Mouse (Mus musculus): ENCODE measurements around the gene Prcc. TPM values are rescaled to one million over a fixed set of nuclear protein-coding genes. Genes with fewer than 3 reads are reported as not detected.
"Not testable (repeated sequence)": the region's sequence is repeated elsewhere in the genome, so short reads cannot be mapped to it uniquely, and the experiment has no call there.

Prcc gene
- polyA plus RNA-seq, 1 experiment from 2014 or later = 17.5 TPM

DNA sequence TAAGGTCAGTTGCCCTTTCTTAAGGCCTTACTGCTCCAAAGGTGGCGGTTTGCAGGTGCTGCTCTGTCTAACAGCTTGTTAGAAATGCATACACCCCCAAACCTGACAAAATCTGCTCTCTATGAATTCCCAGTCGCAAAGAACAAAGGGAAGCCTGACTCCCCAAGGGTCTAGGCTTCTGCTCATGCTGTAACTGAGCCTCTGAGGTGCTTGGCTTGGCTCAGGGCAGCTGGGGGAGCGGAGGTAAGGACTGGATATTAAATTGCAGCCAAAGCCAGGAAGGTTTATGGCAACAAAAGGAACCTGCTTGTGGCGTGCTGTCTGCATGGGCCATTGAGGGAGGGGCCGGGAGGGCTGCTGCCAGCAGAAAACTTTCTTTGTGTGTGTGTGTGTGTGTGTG is 18.4 kb upstream of the Prcc start:
- no peak overlapping the region for H3K9ac ChIP-seq (replicated peaks)
- H3K4me3 ChIP-seq (replicated peaks) = no peak overlapping the region
- H3K9me3 ChIP-seq (replicated peaks) = no peaks in the 10 kb centered on the region
- H3K4me1 ChIP-seq = peaks cover 18% of the 10 kb centered on the region
- ATAC-seq (ENCODE audit: low FRiP score) = no peak
- H3K27ac ChIP-seq (replicated peaks) = no peak overlapping the region
- H3K4me2 ChIP-seq = no peak overlapping the region
- WGBS = 58% methylated on average over 5 of the region's 5 CpGs
- H3K27me3 ChIP-seq (replicated peaks) = no peaks in the 10 kb centered on the region
- no peaks in the 10 kb centered on the region for H3K36me3 ChIP-seq

DNA sequence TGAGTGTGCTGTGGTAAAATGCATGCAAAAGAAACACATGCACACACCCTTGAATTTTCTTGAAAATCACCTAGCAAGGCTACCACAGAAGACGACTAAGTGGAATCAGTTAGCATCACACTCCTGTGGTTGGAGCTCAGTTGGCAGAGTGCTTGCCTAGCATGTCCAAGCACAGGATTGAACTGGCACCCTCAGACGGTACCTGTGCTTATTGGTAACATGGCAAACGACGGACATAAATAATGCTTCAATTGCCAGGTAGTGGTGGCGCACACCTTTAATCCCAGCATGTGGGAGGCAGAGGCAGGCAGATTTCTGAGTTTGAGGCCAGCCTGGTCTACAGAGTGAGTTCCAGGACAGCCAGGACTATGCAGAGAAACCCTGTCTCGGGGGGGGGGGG is 16.6 kb upstream of the Prcc start:
- not testable (repeated sequence) for H3K27ac ChIP-seq (replicated peaks); H3K4me2 ChIP-seq; H3K27me3 ChIP-seq (replicated peaks); H3K9ac ChIP-seq (replicated peaks); ATAC-seq (ENCODE audit: low FRiP score); H3K36me3 ChIP-seq; H3K4me3 ChIP-seq (replicated peaks); H3K4me1 ChIP-seq; H3K9me3 ChIP-seq (replicated peaks)
- WGBS = 89% methylated on average over 5 of the region's 6 CpGs

DNA sequence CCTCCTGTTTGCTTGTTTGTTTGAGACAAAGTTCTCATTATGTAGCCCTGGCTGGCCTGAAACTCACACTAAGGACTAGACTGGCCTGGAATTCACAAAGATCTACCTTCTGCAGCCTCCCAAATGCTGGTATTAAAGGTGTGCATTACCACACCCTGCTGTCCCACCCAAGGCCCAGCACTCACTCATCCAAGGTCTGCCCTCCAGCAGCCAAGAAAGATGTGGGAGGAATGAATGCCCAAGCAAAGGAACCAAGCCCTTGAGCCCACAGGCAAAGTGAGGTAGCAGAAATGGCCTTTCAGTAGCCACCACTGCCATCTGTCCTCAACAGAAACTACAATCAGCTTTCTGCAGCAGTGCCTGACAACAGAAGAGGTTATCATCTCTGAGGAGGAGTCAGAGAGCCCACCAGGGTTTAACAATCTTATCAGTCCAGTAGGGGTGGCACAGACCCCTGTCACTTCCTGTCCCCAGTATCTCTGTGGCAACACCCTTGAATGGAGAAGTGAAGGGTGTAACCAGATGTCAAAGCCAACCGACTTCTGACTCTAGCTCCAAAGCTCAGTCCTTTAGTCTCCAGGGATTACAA is 15.7 kb upstream of the Prcc start:
- no peak for ATAC-seq (ENCODE audit: low FRiP score)
- Histone ChIP-seq H3K4me1 (no peaks in the 10 kb centered on the region), H3K9me3 (replicated peaks) (no peaks in the 10 kb centered on the region), H3K4me3 (replicated peaks) (no peak overlapping the region), H3K9ac (replicated peaks) (no peak overlapping the region), H3K4me2 (no peak overlapping the region), H3K27me3 (replicated peaks) (no peaks in the 10 kb centered on the region), H3K27ac (replicated peaks) (no peak overlapping the region), H3K36me3 (no peaks in the 10 kb centered on the region)
- WGBS = 73% methylated on average over 1 of the region's 1 CpGs

DNA sequence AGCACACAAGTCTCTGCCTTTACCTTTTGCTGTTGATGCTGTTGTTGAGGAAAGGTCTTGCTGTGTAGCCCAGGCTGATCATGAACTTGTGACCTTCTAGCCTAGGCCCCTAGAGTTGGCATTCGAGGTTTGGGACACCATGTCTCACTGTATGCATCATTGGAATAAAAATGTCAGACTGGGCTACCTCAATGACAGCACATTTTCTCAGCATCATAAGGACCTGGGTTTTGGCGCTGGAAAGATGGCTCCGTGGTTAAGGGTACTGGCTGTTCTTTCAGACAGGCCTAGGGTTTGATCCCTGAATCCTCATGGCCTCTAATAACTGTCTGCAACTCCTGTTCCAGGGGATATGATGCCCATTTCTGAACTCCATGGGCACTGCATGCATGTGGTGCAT is 14.4 kb upstream of the Prcc start:
- ATAC-seq (ENCODE audit: low FRiP score) = no peak

DNA sequence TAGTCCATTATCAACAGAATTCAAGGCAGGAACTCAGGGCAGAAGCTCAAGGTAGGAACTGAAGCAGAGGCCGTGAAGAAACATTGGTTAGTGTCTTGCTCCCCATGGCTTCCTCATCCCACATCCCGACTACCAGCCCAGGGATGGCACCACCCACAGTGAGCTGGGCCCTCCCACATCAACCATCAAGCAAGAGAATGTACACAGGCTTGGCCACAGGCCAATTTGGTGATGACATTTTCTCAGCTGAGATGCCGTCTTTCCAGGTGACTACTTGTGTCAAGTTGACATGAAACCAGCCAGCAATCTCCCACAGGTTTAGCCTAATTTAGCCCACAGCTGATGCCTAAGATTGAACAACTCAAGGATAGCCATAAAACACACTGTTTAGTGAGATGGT is 13.9 kb upstream of the Prcc start:
- 67% methylated on average over 3 of the region's 3 CpGs for WGBS

More for the DNA sequence above, 14.4 kb upstream of the Prcc start:
- 85% methylated on average over 3 of the region's 3 CpGs for WGBS
- Histone ChIP-seq H3K9me3 (replicated peaks) (no peaks in the 10 kb centered on the region), H3K36me3 (no peaks in the 10 kb centered on the region), H3K4me2 (no peak overlapping the region), H3K9ac (replicated peaks) (no peak overlapping the region), H3K27me3 (replicated peaks) (no peaks in the 10 kb centered on the region), H3K4me1 (no peaks in the 10 kb centered on the region), H3K27ac (replicated peaks) (no peak overlapping the region), H3K4me3 (replicated peaks) (no peak overlapping the region)

DNA sequence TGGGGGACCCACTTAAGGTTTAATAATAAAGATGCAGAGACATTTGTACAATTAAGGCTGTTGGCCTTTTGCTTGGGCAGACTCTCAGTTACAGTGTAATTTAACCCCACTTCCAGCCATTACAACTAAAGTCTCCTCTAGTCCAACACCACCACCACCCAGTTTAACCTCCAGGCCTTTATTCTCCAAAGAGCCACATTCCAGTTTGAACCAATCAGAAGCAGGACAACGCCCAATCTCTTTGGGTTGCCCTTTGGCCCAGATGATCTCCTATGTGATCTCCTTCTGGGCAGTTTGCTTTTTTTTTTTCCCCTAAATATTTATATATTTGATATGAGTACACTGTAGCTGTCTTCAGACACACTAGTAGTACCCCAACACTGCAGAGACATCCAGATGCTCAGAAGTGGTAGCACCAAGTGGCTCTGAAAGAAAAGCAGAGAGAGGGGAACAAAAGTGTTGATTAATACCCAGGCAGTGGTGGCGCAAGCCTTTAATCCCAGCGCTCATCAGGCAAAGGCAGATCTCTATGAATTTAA is 8.0 kb upstream of the Prcc start:
- no peak for ATAC-seq (ENCODE audit: low FRiP score)
- H3K9me3 ChIP-seq (replicated peaks) = no peaks in the 10 kb centered on the region
- no peak overlapping the region for H3K27ac ChIP-seq (replicated peaks)
- no peak overlapping the region for H3K4me3 ChIP-seq (replicated peaks)
- no peaks in the 10 kb centered on the region for H3K27me3 ChIP-seq (replicated peaks)
- no peak overlapping the region for H3K9ac ChIP-seq (replicated peaks)
- 78% methylated on average over 3 of the region's 3 CpGs for WGBS
- H3K4me1 ChIP-seq = no peaks in the 10 kb centered on the region
- H3K36me3 ChIP-seq = no peaks in the 10 kb centered on the region
- no peak overlapping the region for H3K4me2 ChIP-seq

More for the DNA sequence above, 13.9 kb upstream of the Prcc start:
- Histone ChIP-seq H3K4me3 (replicated peaks) (no peak overlapping the region), H3K27ac (replicated peaks) (no peak overlapping the region), H3K36me3 (no peaks in the 10 kb centered on the region), H3K4me1 (no peaks in the 10 kb centered on the region), H3K4me2 (no peak overlapping the region), H3K27me3 (replicated peaks) (no peaks in the 10 kb centered on the region), H3K9ac (replicated peaks) (no peak overlapping the region), H3K9me3 (replicated peaks) (no peaks in the 10 kb centered on the region)
- ATAC-seq (ENCODE audit: low FRiP score) = no peak

DNA sequence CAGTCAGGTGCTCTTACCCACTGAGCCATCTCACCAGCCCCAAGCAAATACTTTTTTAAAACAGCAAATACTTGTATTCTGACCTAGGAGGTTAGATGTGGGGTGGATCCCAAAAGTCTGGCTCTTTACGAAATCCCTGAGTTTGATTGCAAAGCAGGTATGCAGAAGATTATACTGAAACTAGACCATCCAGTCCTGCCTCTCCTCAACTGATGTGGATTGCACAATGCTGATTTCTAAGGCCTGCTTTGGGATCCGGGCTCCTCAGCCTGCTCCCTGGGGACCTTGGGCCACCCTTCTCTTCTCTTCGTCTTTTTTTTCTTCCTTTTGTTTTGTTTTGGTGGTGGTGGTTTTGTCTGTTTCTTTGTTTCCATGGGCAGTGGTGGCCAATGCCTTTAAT is 6.1 kb upstream of the Prcc start:
- Histone ChIP-seq H3K4me1 (0 out of 2 replicates have a peak, but pooled peaks cover 2% of the 10 kb centered on the region), H3K36me3 (no peaks in the 10 kb centered on the region), H3K27me3 (replicated peaks) (no peaks in the 10 kb centered on the region), H3K4me3 (replicated peaks) (no peak overlapping the region), H3K27ac (replicated peaks) (no peak overlapping the region), H3K4me2 (no peak overlapping the region), H3K9ac (replicated peaks) (no peak overlapping the region), H3K9me3 (replicated peaks) (no peaks in the 10 kb centered on the region)
- 65% methylated on average over 3 of the region's 3 CpGs for WGBS
- ATAC-seq (ENCODE audit: low FRiP score) = no peak

DNA sequence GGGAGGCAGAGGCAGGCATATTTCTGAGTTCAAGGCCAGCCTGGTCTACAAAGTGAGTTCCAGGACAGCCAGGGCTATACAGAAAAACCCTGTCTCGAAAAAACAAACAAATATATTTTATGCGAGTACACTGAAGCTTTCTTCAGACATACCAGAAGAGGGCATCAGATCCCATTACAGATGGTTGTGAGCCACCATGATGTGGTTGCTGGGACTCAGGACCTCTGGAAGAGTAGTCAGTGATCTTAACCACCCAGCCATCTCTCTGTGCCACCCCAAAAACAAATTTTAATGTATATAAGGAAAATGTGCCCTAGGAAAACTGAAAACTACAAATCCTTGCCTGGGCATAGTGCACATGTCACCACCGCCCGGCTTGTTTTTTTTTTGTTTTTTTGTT is 2.0 kb upstream of the Prcc start:
- not testable (repeated sequence) for ATAC-seq (ENCODE audit: low FRiP score); H3K9me3 ChIP-seq (replicated peaks); H3K4me2 ChIP-seq; H3K36me3 ChIP-seq; H3K4me3 ChIP-seq (replicated peaks); H3K27ac ChIP-seq (replicated peaks); H3K27me3 ChIP-seq (replicated peaks); H3K9ac ChIP-seq (replicated peaks)
- WGBS = 81% methylated on average over 4 of the region's 4 CpGs
- peaks cover 26% of the 10 kb centered on the region for H3K4me1 ChIP-seq

DNA sequence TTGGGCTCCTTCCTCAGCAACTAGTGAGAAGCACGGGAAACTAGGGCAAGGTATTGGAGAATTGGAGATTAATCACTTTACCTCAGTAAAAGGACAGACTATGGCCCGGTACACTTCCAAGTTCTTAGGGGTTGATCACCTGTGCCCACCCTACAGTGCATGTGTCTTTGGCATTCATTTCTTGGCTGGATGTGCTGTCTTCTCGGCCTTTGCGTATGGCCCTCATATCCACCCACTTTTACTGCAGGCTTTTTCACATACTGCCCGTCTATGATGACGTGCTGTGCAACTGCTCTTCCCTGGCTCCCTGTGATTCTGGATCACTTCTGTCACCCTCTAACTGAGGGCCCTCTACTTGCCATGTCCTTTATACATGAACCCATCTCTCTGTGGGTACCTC is 1.0 kb upstream of the Prcc start:
- H3K9me3 ChIP-seq (replicated peaks) = no peaks in the 10 kb centered on the region
- no peak overlapping the region for H3K9ac ChIP-seq (replicated peaks)
- H3K4me2 ChIP-seq = peak overlapping the region; percentile 60

DNA sequence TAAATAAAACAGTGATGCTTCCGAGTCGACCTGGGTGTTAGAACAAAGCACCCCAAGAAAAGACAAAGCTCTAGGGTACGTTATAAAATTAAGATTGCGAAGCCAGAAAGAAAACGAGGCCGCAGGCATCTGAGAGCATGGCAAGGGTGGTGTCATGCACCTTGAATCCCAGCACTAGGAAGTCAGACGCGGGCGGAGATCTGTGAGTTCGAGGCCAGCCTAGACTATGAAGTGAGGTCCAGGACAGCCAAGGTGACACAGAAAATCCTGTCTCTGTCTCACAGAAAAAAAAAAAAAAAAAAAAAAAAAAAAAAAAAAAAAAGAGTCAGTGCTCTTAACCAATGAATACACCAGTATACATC is 577 bp upstream of the Prcc start:
- H3K4me3 ChIP-seq (replicated peaks) = peak overlapping the region; percentile 95
- no peaks in the 10 kb centered on the region for H3K27me3 ChIP-seq (replicated peaks)
- peaks cover 27% of the 10 kb centered on the region for H3K4me1 ChIP-seq
- WGBS = 12% methylated on average over 10 of the region's 10 CpGs
- H3K4me2 ChIP-seq = peak overlapping the region; percentile 60
- ATAC-seq (ENCODE audit: low FRiP score) = no peak; the same call in 1 of the 2 replicates
- no peaks in the 10 kb centered on the region for H3K36me3 ChIP-seq
- no peaks in the 10 kb centered on the region for H3K9me3 ChIP-seq (replicated peaks)
- H3K27ac ChIP-seq (replicated peaks) = peak overlapping the region; percentile 58; the same call in 1 of the 2 replicates
- H3K9ac ChIP-seq (replicated peaks) = peak overlapping the region; percentile 41; the same call in 1 of the 2 replicates

More for the DNA sequence above, 1.0 kb upstream of the Prcc start:
- Histone ChIP-seq H3K36me3 (no peaks in the 10 kb centered on the region), H3K4me3 (replicated peaks) (peak overlapping the region; percentile 95), H3K27ac (replicated peaks) (no peak overlapping the region), H3K4me1 (peaks cover 27% of the 10 kb centered on the region), H3K27me3 (replicated peaks) (no peaks in the 10 kb centered on the region)
- no peak for ATAC-seq (ENCODE audit: low FRiP score)
- 85% methylated on average over 6 of the region's 6 CpGs for WGBS

DNA sequence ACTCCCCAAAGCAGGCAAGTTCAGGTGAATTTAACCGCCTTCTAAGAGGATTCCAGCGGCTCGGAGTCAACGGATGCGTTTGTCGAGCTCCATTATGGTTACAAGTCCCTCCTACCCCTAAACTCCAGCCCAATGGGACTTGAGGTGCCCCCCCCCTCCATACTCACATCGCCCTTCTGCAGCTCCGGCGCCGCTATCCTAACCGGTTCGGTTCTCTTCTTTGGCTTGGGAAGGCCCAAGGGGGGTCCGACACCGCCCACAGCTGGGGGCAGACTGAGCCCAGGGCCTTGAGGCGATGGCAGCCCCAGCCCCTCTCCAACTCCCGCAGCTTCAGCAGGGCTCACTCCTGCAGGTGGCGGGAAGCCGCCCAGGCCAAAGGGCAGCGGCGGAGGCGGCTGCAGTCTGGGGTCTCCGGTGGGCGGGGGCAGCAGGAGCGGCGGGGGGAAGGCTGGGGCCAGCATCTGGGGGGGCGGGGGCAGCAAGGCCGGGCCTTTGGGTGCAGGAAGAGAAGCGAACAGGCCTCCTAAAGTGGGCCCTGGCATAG is 628 bp downstream of the Prcc start:
- H3K4me3 ChIP-seq (replicated peaks) = peak overlapping the region; percentile 95
- peaks cover 27% of the 10 kb centered on the region for H3K4me1 ChIP-seq

DNA sequence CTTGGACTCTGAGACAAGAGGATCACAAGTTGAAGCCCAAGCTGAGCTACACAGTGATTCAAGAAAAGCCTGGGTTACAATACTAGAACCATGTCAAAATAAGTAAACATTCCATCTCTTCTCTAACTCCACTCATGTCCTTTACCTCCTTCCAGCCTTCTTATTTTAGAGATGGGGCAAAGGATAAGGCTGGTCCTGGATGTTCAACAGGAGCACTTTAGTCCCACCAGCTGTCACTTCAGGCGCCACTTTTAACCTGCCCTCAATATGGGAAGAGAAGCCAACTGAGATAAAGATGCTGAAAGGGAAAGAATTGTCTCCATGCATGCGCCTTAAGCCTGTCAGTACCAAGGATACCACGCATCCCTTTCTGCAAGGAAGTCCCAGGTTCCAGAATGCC is 1.1 kb downstream of the Prcc start:
- no peak for ATAC-seq (ENCODE audit: low FRiP score)
- peak overlapping the region; percentile 88; the same call in 1 of the 2 replicates for H3K27ac ChIP-seq (replicated peaks)

More for the DNA sequence above, 628 bp downstream of the Prcc start:
- Histone ChIP-seq H3K36me3 (peaks cover 9% of the 10 kb centered on the region), H3K27ac (replicated peaks) (peak overlapping the region; percentile 88), H3K9ac (replicated peaks) (peak overlapping the region; percentile 95), H3K27me3 (replicated peaks) (no peaks in the 10 kb centered on the region), H3K9me3 (replicated peaks) (no peaks in the 10 kb centered on the region), H3K4me2 (peak overlapping the region; percentile 75)
- WGBS = 0% methylated on average over 28 of the region's 28 CpGs
- ATAC-seq (ENCODE audit: low FRiP score) = peak; percentile 17

More for the DNA sequence above, 1.1 kb downstream of the Prcc start:
- Histone ChIP-seq H3K36me3 (peaks cover 9% of the 10 kb centered on the region), H3K9me3 (replicated peaks) (no peaks in the 10 kb centered on the region), H3K4me3 (replicated peaks) (peak overlapping the region; percentile 95), H3K4me2 (peak overlapping the region; percentile 75), H3K4me1 (peaks cover 27% of the 10 kb centered on the region), H3K27me3 (replicated peaks) (no peaks in the 10 kb centered on the region), H3K9ac (replicated peaks) (peak overlapping the region; percentile 95)
- WGBS = 5% methylated on average over 3 of the region's 3 CpGs
